Mouse (Mus musculus) kidney, embryonic 14.5 days (tissue): ENCODE measurements around the gene Ldhc. TPM values are rescaled to one million over a fixed set of nuclear protein-coding genes. Genes with fewer than 3 reads are reported as not detected.
"Not testable (repeated sequence)": the region's sequence is repeated elsewhere in the genome, so short reads cannot be mapped to it uniquely, and the experiment has no call there.

Source experiments
- ATAC-seq: fragments of 200-750 bp; cut with Nextera tagmentation; 2 replicates; pipeline ENCODE4 v1.8.0; 2017; ENCODE audit warnings: moderate number of reproducible peaks, mild to moderate bottlenecking, moderate TSS enrichment, moderate library complexity; ENCODE audit not compliant: low FRiP score, low TSS enrichment
- H3K27ac ChIP-seq: fragments of 300-500 bp; sonication (generic); 2 replicates; pipeline ENCODE4 v1.5.1; 2014; ENCODE audit warnings: low read depth, mild to moderate bottlenecking, low read length, moderate library complexity, mixed read lengths
- H3K27me3 ChIP-seq: fragments of 300-500 bp; sonication (generic); 2 replicates; pipeline ENCODE4 v1.6.1; 2014; ENCODE audit warnings: mild to moderate bottlenecking, low read length; ENCODE audit not compliant: control insufficient read depth, insufficient read depth
- H3K36me3 ChIP-seq: fragments of 300-500 bp; sonication (generic); 2 replicates; pipeline ENCODE4 v1.6.1; 2014; ENCODE audit warnings: low read length, mixed read lengths; ENCODE audit not compliant: control insufficient read depth, insufficient read depth
- H3K4me1 ChIP-seq: fragments of 300-500 bp; sonication (generic); 2 replicates; pipeline ENCODE4 v1.6.1; 2014; ENCODE audit warnings: low read length, mixed read lengths; ENCODE audit not compliant: control insufficient read depth, insufficient read depth
- H3K4me2 ChIP-seq: fragments of 300-500 bp; sonication (generic); replicated peaks from 2 replicates; pipeline ENCODE4 v1.6.1; 2014; ENCODE audit warnings: low read depth, mild to moderate bottlenecking, low read length
- H3K4me3 ChIP-seq: fragments of 300-500 bp; sonication (generic); 2 replicates; pipeline ENCODE4 v1.5.1; 2014; ENCODE audit warnings: mild to moderate bottlenecking, low read length
- H3K9ac ChIP-seq: fragments of 300-500 bp; sonication (generic); 2 replicates; pipeline ENCODE4 v1.6.1; 2014; ENCODE audit warnings: low read depth, mild to moderate bottlenecking, low read length, moderate library complexity
- H3K9me3 ChIP-seq: fragments of 300-500 bp; sonication (generic); 2 replicates; pipeline ENCODE4 v1.6.1; 2016; ENCODE audit warnings: low read length; ENCODE audit not compliant: control insufficient read depth
- WGBS: fragments of 180-500 bp; shearing (Covaris S2); extraction: QIAGEN DNeasy Blood & Tissue Kit; methylation state at CpG from one replicate; pipeline ENCODE4 v1.1.7; 2014; 5-methylcytosine and 5-hydroxymethylcytosine counted together
- polyA plus RNA-seq: library from polyadenylated mRNA; unstranded; fragments of >200 nt; fragmentation: Nextera tagmentation; extraction: Ambion mirVana; gene quantifications from 2 replicates; pipeline ENCODE4 v1.2.1, GENCODE M21; 2014

Ldhc gene
- polyA plus RNA-seq, 1 experiment from 2014 or later: not detected

GRCm38 (mm10) chr7:46832112-46832810, 28.7 kb upstream of the Ldhc start:
- H3K4me3 ChIP-seq, H3K4me1 ChIP-seq, H3K9ac ChIP-seq, H3K9me3 ChIP-seq, ATAC-seq, H3K27me3 ChIP-seq, H3K4me2 ChIP-seq, H3K27ac ChIP-seq, H3K36me3 ChIP-seq: not testable (repeated sequence)
- 91% methylated on average over 11 of the region's 11 CpGs for WGBS

DNA sequence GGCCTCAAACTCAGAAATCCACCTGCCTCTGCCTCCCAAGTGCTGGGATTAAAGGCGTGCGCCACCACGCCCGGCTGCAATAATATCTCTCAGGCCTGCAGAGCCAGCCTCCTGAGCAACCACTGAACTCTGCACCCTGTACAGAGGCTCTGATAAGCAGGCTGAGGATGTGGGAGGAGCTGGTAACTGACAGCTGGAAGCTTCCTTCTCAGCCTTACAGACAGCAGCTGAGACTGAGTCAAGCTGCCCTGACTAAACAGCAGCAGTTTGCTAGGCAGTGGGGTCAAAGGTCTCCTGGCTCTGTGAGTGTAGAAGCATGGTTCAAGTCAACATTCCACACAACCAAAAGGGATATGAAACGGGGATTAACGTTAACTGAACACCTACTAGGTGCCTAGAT, 27.7 kb upstream of the Ldhc start:
- no peaks in the 10 kb centered on the region for H3K27me3 ChIP-seq
- H3K4me3 ChIP-seq: no peak overlapping the region
- H3K4me1 ChIP-seq: peaks cover 13% of the 10 kb centered on the region
- no peaks in the 10 kb centered on the region for H3K9me3 ChIP-seq
- peak; percentile 73 for ATAC-seq
- no peak overlapping the region for H3K9ac ChIP-seq
- H3K36me3 ChIP-seq: no peaks in the 10 kb centered on the region
- no peak overlapping the region for H3K4me2 ChIP-seq
- WGBS: 52% methylated on average over 6 of the region's 6 CpGs
- H3K27ac ChIP-seq: no peak overlapping the region

DNA sequence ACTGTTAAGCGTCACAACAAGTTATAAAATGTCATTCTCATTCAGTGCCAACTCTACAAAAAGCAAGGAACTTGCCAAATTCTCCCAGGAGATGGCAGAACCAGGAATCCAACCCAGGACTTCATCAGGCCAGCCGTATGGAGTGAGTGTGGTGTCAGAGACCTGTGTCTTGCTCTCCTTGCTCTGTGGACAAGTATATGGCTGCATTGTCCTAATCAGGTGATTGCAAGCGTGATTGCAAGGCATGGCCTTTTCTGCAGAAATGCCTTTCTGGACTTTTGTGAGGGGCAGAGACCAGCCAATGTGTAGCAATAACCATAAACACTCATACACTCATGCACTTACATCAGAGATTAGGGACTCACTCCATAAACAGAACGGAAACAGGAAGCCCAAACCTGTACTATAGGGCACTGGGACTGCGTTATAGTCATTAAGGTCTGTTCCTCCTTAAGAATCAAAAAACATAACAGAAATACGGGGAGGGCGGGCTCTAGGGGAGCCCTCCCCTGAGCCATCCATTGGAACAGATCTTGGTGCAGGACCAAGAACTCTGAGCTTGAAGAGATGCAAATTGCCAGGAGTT, 27.2 kb upstream of the Ldhc start:
- H3K4me2 ChIP-seq: no peak overlapping the region
- ATAC-seq: no peak
- H3K4me1 ChIP-seq: peaks cover 18% of the 10 kb centered on the region
- no peak overlapping the region for H3K9ac ChIP-seq
- no peaks in the 10 kb centered on the region for H3K9me3 ChIP-seq
- no peaks in the 10 kb centered on the region for H3K36me3 ChIP-seq
- H3K4me3 ChIP-seq: no peak overlapping the region
- H3K27me3 ChIP-seq: no peaks in the 10 kb centered on the region
- WGBS: 84% methylated on average over 7 of the region's 7 CpGs
- H3K27ac ChIP-seq: no peak overlapping the region

GRCm38 (mm10) chr7:46834994-46835610, 25.9 kb upstream of the Ldhc start:
- WGBS: 36% methylated on average over 14 of the region's 14 CpGs
- no peak overlapping the region for H3K27ac ChIP-seq
- ATAC-seq: no peak
- no peak overlapping the region for H3K4me3 ChIP-seq
- no peaks in the 10 kb centered on the region for H3K27me3 ChIP-seq
- H3K4me2 ChIP-seq: no peak overlapping the region
- 0 out of 2 replicates have a peak overlapping the region, but pooled peaks have one; percentile 28 for H3K9ac ChIP-seq
- H3K9me3 ChIP-seq: no peaks in the 10 kb centered on the region
- H3K36me3 ChIP-seq: no peaks in the 10 kb centered on the region
- peaks cover 27% of the 10 kb centered on the region for H3K4me1 ChIP-seq

- no peak overlapping the region for H3K27ac ChIP-seq
- no peak overlapping the region for H3K4me3 ChIP-seq
- H3K4me2 ChIP-seq: no peak overlapping the region
- no peaks in the 10 kb centered on the region for H3K36me3 ChIP-seq
- no peak overlapping the region for H3K9ac ChIP-seq
- no peak for ATAC-seq
- 87% methylated on average over 5 of the region's 5 CpGs for WGBS
- H3K9me3 ChIP-seq: no peaks in the 10 kb centered on the region
- no peaks in the 10 kb centered on the region for H3K27me3 ChIP-seq
- peaks cover 27% of the 10 kb centered on the region for H3K4me1 ChIP-seq
These were observed 24.6 kb upstream of the Ldhc start for GRCm38 (mm10) chr7:46836357-46836756.

GRCm38 (mm10) chr7:46837073-46837472, 23.9 kb upstream of the Ldhc start:
- H3K4me3 ChIP-seq: no peak overlapping the region
- H3K4me1 ChIP-seq: peaks cover 27% of the 10 kb centered on the region
- 45% methylated on average over 5 of the region's 5 CpGs for whole genome bisulfite sequencing
- H3K9ac ChIP-seq: no peak overlapping the region
- H3K27ac ChIP-seq: no peak overlapping the region
- H3K4me2 ChIP-seq: no peak overlapping the region
- ATAC-seq: no peak
- H3K9me3 ChIP-seq: no peaks in the 10 kb centered on the region
- no peaks in the 10 kb centered on the region for H3K27me3 ChIP-seq
- no peaks in the 10 kb centered on the region for H3K36me3 ChIP-seq

DNA sequence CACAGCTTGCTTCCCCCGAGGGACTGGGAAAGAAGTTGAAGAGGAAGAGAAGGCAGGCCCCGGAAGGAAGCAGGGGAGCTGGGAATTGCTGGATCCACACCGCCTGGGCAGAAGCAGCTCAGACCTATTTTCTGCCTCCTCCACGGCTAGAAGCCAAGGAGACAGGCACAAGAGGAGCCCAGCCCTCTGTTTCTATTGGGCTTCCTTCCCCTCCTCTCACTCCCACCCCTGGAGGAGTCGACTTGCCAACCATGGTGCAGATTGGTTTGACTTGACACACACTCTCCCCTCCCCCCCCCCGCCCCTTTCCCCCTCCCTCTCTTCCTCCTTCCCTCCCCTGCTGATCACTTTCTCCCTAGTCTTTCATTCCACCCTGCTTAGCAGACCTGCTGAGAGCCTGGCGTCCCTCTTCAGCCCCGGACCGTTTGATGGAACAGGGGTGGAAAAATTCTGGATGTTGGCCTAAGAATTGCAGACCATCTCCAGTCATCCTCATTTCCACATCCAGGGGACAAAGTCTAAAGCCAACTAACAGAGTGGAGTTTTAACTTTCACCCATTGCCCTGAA, 22.8 kb upstream of the Ldhc start:
- peak overlapping the region; percentile 38 for H3K9ac ChIP-seq
- H3K4me2 ChIP-seq: peak overlapping the region; percentile 21
- no peak overlapping the region for H3K4me3 ChIP-seq
- H3K36me3 ChIP-seq: no peaks in the 10 kb centered on the region
- peaks cover 27% of the 10 kb centered on the region for H3K4me1 ChIP-seq
- peak; percentile 74 for ATAC-seq
- under 1% methylated on average over 8 of the region's 9 CpGs for WGBS
- no peaks in the 10 kb centered on the region for H3K27me3 ChIP-seq
- no peaks in the 10 kb centered on the region for H3K9me3 ChIP-seq
- peak overlapping the region; percentile 44 for H3K27ac ChIP-seq

DNA sequence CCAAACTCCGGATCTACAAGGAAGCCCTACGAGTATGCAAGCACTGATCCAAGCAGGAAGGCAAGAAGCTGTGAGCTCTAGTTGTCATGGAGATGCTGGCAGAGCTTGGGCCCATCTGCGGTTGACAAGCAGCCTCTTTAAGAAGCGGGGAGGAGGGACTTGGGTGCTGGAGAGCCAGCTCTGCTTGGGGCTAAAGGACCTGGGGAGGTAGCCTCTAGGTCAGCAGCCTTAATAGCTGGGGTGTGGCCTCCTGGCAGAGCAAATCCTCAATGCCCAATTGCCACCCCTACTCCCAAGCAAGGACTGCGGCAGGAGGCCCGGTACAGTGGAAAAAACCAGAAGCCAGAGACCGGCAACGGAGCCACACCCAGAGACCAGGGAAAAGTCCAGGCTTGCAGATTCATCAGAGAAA, 22.1 kb upstream of the Ldhc start:
- H3K4me2 ChIP-seq: no peak overlapping the region; the same call in 1 of the 2 replicates
- peak; percentile 36 for ATAC-seq
- H3K4me3 ChIP-seq: no peak overlapping the region
- H3K27me3 ChIP-seq: no peaks in the 10 kb centered on the region
- H3K27ac ChIP-seq: peak overlapping the region; percentile 44
- H3K4me1 ChIP-seq: peaks cover 27% of the 10 kb centered on the region
- peak overlapping the region; percentile 35; the same call in 1 of the 2 replicates for H3K9ac ChIP-seq
- no peaks in the 10 kb centered on the region for H3K9me3 ChIP-seq
- WGBS: 3% methylated on average over 8 of the region's 8 CpGs
- no peaks in the 10 kb centered on the region for H3K36me3 ChIP-seq

GRCm38 (mm10) chr7:46839446-46839845, 21.6 kb upstream of the Ldhc start:
- H3K9me3 ChIP-seq: no peaks in the 10 kb centered on the region
- peaks cover 27% of the 10 kb centered on the region for H3K4me1 ChIP-seq
- H3K9ac ChIP-seq: peak overlapping the region; percentile 35
- ATAC-seq: peak; percentile 2; the same call in 1 of the 2 replicates
- peak overlapping the region; percentile 43; the same call in 1 of the 2 replicates for H3K27ac ChIP-seq
- H3K4me3 ChIP-seq: no peak overlapping the region
- no peaks in the 10 kb centered on the region for H3K27me3 ChIP-seq
- H3K4me2 ChIP-seq: no peak overlapping the region
- 44% methylated on average over 7 of the region's 7 CpGs for WGBS
- no peaks in the 10 kb centered on the region for H3K36me3 ChIP-seq
